Comparison of ENCODE assay signal across 8 mouse cellular contexts in genomic region chr10:80985970-80986701, GRCm38 (mm10). TPM values are rescaled to one million over a fixed set of nuclear protein-coding genes. Genes with fewer than 3 reads are reported as not detected.
DNase-seq lines count a peak whose midpoint lies in the region; ATAC-seq and TF ChIP-seq lines count a peak whose summit lies in the region.

No protein-coding gene starts in this region.

- H3K9me3 ChIP-seq in kidney, embryonic 16.5 days (ENCODE audit: low read length), result no peaks in the 10 kb centered on the region
- no peaks in the 10 kb centered on the region for H3K9me3 ChIP-seq in intestine, embryonic 14.5 days (ENCODE audit: control insufficient read depth, low read length)
- H3K9me3 ChIP-seq in midbrain, embryonic 16.5 days (replicated peaks; ENCODE audit: control insufficient read depth, low read length, poor library complexity, severe bottlenecking), result no peaks in the 10 kb centered on the region

- H3K27me3 ChIP-seq in kidney, embryonic 16.5 days (ENCODE audit: insufficient read depth, low read length), result peaks cover 21% of the 10 kb centered on the region
- H3K27me3 ChIP-seq in intestine, embryonic 14.5 days (replicated peaks; ENCODE audit: control insufficient read depth, insufficient read depth, low read length), result peaks cover 27% of the 10 kb centered on the region
- H3K27me3 ChIP-seq in midbrain, embryonic 16.5 days (ENCODE audit: control insufficient read depth, insufficient read depth, low read depth, low read length), result peaks cover 15% of the 10 kb centered on the region

- no peak for TF ChIP-seq CTCF in cortical plate, adult 2 months (IDR thresholded peaks at IDR 0.05; ENCODE audit: extremely low read depth, insufficient read depth, low read length)

- peak overlapping the region; percentile 49 for H3K4me2 ChIP-seq in kidney, embryonic 16.5 days (replicated peaks; ENCODE audit: low read depth, low read length)
- H3K4me2 ChIP-seq in intestine, embryonic 14.5 days (ENCODE audit: low read length), result peak overlapping the region; percentile 53
- peak overlapping the region; percentile 54 for H3K4me2 ChIP-seq in midbrain, embryonic 16.5 days (ENCODE audit: low read length)

- H3K4me3 ChIP-seq in kidney, embryonic 16.5 days (ENCODE audit: low read length), result peak overlapping the region; percentile 28
- peak overlapping the region; percentile 41 for H3K4me3 ChIP-seq in cortical plate, adult 2 months (ENCODE audit: insufficient read depth, low read length)
- H3K4me3 ChIP-seq in intestine, embryonic 14.5 days (ENCODE audit: low read depth, low read length), result peak overlapping the region; percentile 25
- H3K4me3 ChIP-seq in midbrain, embryonic 16.5 days (ENCODE audit: low read depth, low read length), result peak overlapping the region; percentile 27

- no peak for TF ChIP-seq POLR2A in cortical plate, adult 2 months (IDR thresholded peaks at IDR 0.05; ENCODE audit: extremely low read depth, insufficient read depth, low read length)

- no peak overlapping the region for H3K27ac ChIP-seq in kidney, embryonic 16.5 days (ENCODE audit: low read length)
- no peak overlapping the region for H3K27ac ChIP-seq in cortical plate, adult 2 months (ENCODE audit: insufficient read depth, low read length)
- no peak overlapping the region for H3K27ac ChIP-seq in intestine, embryonic 14.5 days (ENCODE audit: low read depth)
- no peak overlapping the region for H3K27ac ChIP-seq in midbrain, embryonic 16.5 days (ENCODE audit: low read length)

- peak overlapping the region; percentile 42 for H3K9ac ChIP-seq in kidney, embryonic 16.5 days (replicated peaks; ENCODE audit: low read length)
- 0 out of 2 replicates have a peak overlapping the region, but pooled peaks have one; percentile 18 for H3K9ac ChIP-seq in intestine, embryonic 14.5 days (ENCODE audit: low read length)
- peak overlapping the region; percentile 49 for H3K9ac ChIP-seq in midbrain, embryonic 16.5 days (ENCODE audit: low read depth, low read length)

- H3K36me3 ChIP-seq in kidney, embryonic 16.5 days (ENCODE audit: insufficient read depth, low read length), result no peaks in the 10 kb centered on the region
- H3K36me3 ChIP-seq in intestine, embryonic 14.5 days (ENCODE audit: control insufficient read depth, insufficient read depth, low read length), result no peaks in the 10 kb centered on the region
- H3K36me3 ChIP-seq in midbrain, embryonic 16.5 days (ENCODE audit: control insufficient read depth, insufficient read depth, low read length), result no peaks in the 10 kb centered on the region

- DNase-seq in kidney, postnatal 14 days, result no peak
- no peak for DNase-seq in intestine, embryonic 14.5 days (ENCODE audit: low spot score)
- no peak for DNase-seq in ovary, postnatal 10 days (ENCODE audit: low spot score)
- DNase-seq in cerebellum, postnatal 10 days, result no peak
- no peak for DNase-seq in spleen, postnatal 10 days (ENCODE audit: low spot score in 2 of 2)

- H3K4me1 ChIP-seq in kidney, embryonic 16.5 days (ENCODE audit: insufficient read depth, low read length), result peaks cover 18% of the 10 kb centered on the region
- H3K4me1 ChIP-seq in cortical plate, adult 2 months (ENCODE audit: control insufficient read depth, insufficient read depth, low read length), result no peaks in the 10 kb centered on the region; the same call in 1 of the 2 replicates
- H3K4me1 ChIP-seq in intestine, embryonic 14.5 days (replicated peaks; ENCODE audit: control insufficient read depth, insufficient read depth, low read length), result peaks cover 8% of the 10 kb centered on the region; the same call in 1 of the 2 replicates
- H3K4me1 ChIP-seq in midbrain, embryonic 16.5 days (ENCODE audit: control insufficient read depth, insufficient read depth, low read length), result peaks cover 7% of the 10 kb centered on the region

- 33% methylated on average over 13 of the region's 13 CpGs for WGBS in kidney, embryonic 16.5 days
- 38% methylated on average over 13 of the region's 13 CpGs for WGBS in intestine, embryonic 14.5 days
- 36% methylated on average over 13 of the region's 13 CpGs for WGBS in midbrain, embryonic 16.5 days

- no peak for ATAC-seq in kidney, embryonic 16.5 days (ENCODE audit: low FRiP score, low TSS enrichment)
- ATAC-seq in intestine, embryonic 14.5 days (replicated peaks; ENCODE audit: low FRiP score, low TSS enrichment, low read depth), result no peak
- ATAC-seq in midbrain, embryonic 16.5 days, result no peak

RNA-seq across cellular contexts. Expression of gene Gng7, which starts 28.6 kb away (rescaled TPM):
- 6.6 and 6.7 TPM in 2 replicates for polyA plus RNA-seq in kidney, embryonic 16.5 days (2015; fragmentation: Nextera tagmentation; extraction: Ambion mirVana)
- polyA plus RNA-seq in cortical plate, adult 2 months (2012; rRNA removed), result 77.9 and 152 TPM in 2 replicates
- 4.7 and 4.8 TPM in 2 replicates for polyA plus RNA-seq in intestine, embryonic 14.5 days (2014; fragmentation: Nextera tagmentation; extraction: Ambion mirVana)
- polyA plus RNA-seq in midbrain, embryonic 16.5 days (2015; fragmentation: Nextera tagmentation; extraction: Ambion mirVana), result 21.5 and 25.6 TPM in 2 replicates

RNA-seq across cellular contexts. Expression of gene Diras1, which starts 39.3 kb away (rescaled TPM):
- polyA plus RNA-seq in kidney, embryonic 16.5 days (2015; fragmentation: Nextera tagmentation; extraction: Ambion mirVana), result 0.11 and 0.41 TPM in 2 replicates
- 83.8 and 85.3 TPM in 2 replicates for polyA plus RNA-seq in cortical plate, adult 2 months (2012; rRNA removed)
- 0.65 and 1.0 TPM in 2 replicates for polyA plus RNA-seq in intestine, embryonic 14.5 days (2014; fragmentation: Nextera tagmentation; extraction: Ambion mirVana)
- 71.7 and 88.1 TPM in 2 replicates for polyA plus RNA-seq in midbrain, embryonic 16.5 days (2015; fragmentation: Nextera tagmentation; extraction: Ambion mirVana)

RNA-seq across cellular contexts. Expression of gene Slc39a3, which starts 51.1 kb away (rescaled TPM):
- polyA plus RNA-seq in kidney, embryonic 16.5 days (2015; fragmentation: Nextera tagmentation; extraction: Ambion mirVana), result 19.6 and 19.9 TPM in 2 replicates
- polyA plus RNA-seq in cortical plate, adult 2 months (2012; rRNA removed), result 72.8 and 73.0 TPM in 2 replicates
- 13.1 and 13.7 TPM in 2 replicates for polyA plus RNA-seq in intestine, embryonic 14.5 days (2014; fragmentation: Nextera tagmentation; extraction: Ambion mirVana)
- 52.8 and 55.7 TPM in 2 replicates for polyA plus RNA-seq in midbrain, embryonic 16.5 days (2015; fragmentation: Nextera tagmentation; extraction: Ambion mirVana)

RNA-seq across cellular contexts. Expression of gene Gadd45b, which starts 56.3 kb away (rescaled TPM):
- polyA plus RNA-seq in kidney, embryonic 16.5 days (2015; fragmentation: Nextera tagmentation; extraction: Ambion mirVana), result 22.3 and 24.1 TPM in 2 replicates
- 23.9 and 25.6 TPM in 2 replicates for polyA plus RNA-seq in cortical plate, adult 2 months (2012; rRNA removed)
- 18.2 and 21.2 TPM in 2 replicates for polyA plus RNA-seq in intestine, embryonic 14.5 days (2014; fragmentation: Nextera tagmentation; extraction: Ambion mirVana)
- polyA plus RNA-seq in midbrain, embryonic 16.5 days (2015; fragmentation: Nextera tagmentation; extraction: Ambion mirVana), result 6.4 and 7.1 TPM in 2 replicates

Comparison
In these comparisons a context has a peak if more than half of its experiments do, and no peak if none do; other contexts are left out.
1. RNA of gene Diras1, which starts 39.3 kb away (polyA plus RNA-seq): 71.7 to 88.1 TPM in midbrain, embryonic 16.5 days and 83.8 to 85.3 TPM in cortical plate, adult 2 months; 0.65 to 1.0 TPM in intestine, embryonic 14.5 days and 0.11 to 0.41 TPM in kidney, embryonic 16.5 days; every median in the first group is over 10 times any median in the second.
2. Peak in every context shown above with its lines, with median percentiles within 50 percentile points of each other: H3K4me2 ChIP-seq, H3K4me3 ChIP-seq and H3K9ac ChIP-seq.